Mouse (Mus musculus) hindbrain, embryonic 12.5 days (tissue): ENCODE data around the gene Phip. TPM values are rescaled to one million over a fixed set of nuclear protein-coding genes. Genes with fewer than 3 reads are reported as not detected.
A peak's percentile ranks its signal among the peaks of the same experiment; 100 is the strongest.

Experiments used
- ATAC-seq: fragments of 200-750 bp; cut with Nextera tagmentation; 2 replicates; pipeline ENCODE4 v1.8.0; 2017; ENCODE audit warnings: moderate TSS enrichment; ENCODE audit not compliant: low FRiP score
- H3K27ac ChIP-seq: fragments of 300-500 bp; sonication (generic); 2 replicates; pipeline ENCODE4 v1.5.1; 2016; ENCODE audit warnings: mild to moderate bottlenecking
- H3K27me3 ChIP-seq: fragments of 300-500 bp; sonication (generic); 2 replicates; pipeline ENCODE4 v1.6.1; 2016; ENCODE audit warnings: mild to moderate bottlenecking
- H3K36me3 ChIP-seq: fragments of 300-500 bp; sonication (generic); 2 replicates; pipeline ENCODE4 v1.6.1; 2016; ENCODE audit warnings: mild to moderate bottlenecking
- H3K4me1 ChIP-seq: fragments of 300-500 bp; sonication (generic); 2 replicates; pipeline ENCODE4 v1.6.1; 2016
- H3K4me2 ChIP-seq: fragments of 300-500 bp; sonication (generic); replicated peaks from 2 replicates; pipeline ENCODE4 v1.6.1; 2016; ENCODE audit warnings: mild to moderate bottlenecking
- H3K4me3 ChIP-seq: fragments of 300-500 bp; sonication (generic); 2 replicates; pipeline ENCODE4 v1.5.1; 2016; ENCODE audit warnings: mild to moderate bottlenecking
- H3K9ac ChIP-seq: fragments of 300-500 bp; sonication (generic); 2 replicates; pipeline ENCODE4 v1.6.1; 2016; ENCODE audit warnings: mild to moderate bottlenecking, moderate library complexity
- H3K9me3 ChIP-seq: fragments of 300-500 bp; sonication (generic); replicated peaks from 2 replicates; pipeline ENCODE4 v1.6.1; 2016; ENCODE audit warnings: mild to moderate bottlenecking
- WGBS: fragments of 180-500 bp; shearing (Covaris S2); methylation state at CpG from one replicate; pipeline ENCODE4 v1.1.7; 2016; 5-methylcytosine and 5-hydroxymethylcytosine counted together
- polyA plus RNA-seq: library from polyadenylated mRNA; unstranded; fragments of >200 nt; fragmentation: Nextera tagmentation; extraction: Ambion mirVana; gene quantifications from 2 replicates; pipeline ENCODE4 v1.2.1, GENCODE M21; 2016

Gene Phip
- polyA plus RNA-seq, 1 experiment from 2014 or later, result 132 TPM

DNA sequence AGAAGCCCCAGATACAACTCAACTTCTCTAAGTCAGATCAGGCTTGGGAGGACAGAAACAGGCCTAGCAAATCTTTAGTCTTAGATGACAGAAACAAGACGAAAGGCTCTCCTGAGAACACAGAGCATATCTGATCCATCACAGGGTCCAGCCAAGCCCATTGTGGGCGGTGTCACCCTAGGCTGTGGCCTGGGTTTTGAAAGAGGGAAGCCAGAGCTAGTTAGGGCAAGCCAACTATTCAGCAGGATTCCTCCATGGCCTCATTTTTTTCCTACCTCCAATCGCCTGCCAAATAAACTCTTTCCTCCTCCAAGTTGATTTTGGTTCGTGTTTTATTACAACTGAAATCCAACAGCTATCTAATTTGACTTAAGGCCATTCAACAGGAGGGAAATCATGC, 114.0 kb downstream of the Phip start:
- ATAC-seq, result no peak
- no peaks in the 10 kb centered on the region for H3K4me1 ChIP-seq

DNA sequence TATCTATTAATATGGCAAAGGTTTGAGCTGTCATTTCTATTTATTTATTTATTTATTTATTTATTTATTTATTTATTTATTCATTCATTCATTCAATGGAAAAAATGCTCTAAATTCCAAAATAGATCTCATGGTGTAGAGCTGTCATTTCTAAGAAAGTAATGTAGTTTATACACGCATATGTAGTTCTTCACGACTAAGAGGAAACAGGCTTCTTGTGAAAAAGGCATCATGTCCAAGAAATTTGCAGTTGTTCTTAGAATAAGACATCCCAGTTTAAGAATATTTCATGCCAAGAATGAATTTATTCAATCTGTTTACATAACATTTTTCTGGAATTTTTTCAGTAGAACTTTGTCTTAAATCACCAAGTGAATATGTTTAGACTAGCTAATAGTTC, 114.5 kb downstream of the Phip start:
- 94% methylated on average over 2 of the region's 2 CpGs for WGBS
- no peaks in the 10 kb centered on the region for H3K4me1 ChIP-seq
- H3K9ac ChIP-seq, result no peak overlapping the region
- H3K36me3 ChIP-seq, result no peaks in the 10 kb centered on the region
- H3K4me2 ChIP-seq, result no peak overlapping the region
- H3K4me3 ChIP-seq, result no peak overlapping the region
- H3K27ac ChIP-seq, result no peak overlapping the region
- ATAC-seq, result no peak
- no peaks in the 10 kb centered on the region for H3K9me3 ChIP-seq
- H3K27me3 ChIP-seq, result no peaks in the 10 kb centered on the region

More for the DNA sequence above, 114.0 kb downstream of the Phip start:
- Histone ChIP-seq H3K36me3 (no peaks in the 10 kb centered on the region), H3K27ac (no peak overlapping the region), H3K27me3 (no peaks in the 10 kb centered on the region), H3K4me3 (no peak overlapping the region), H3K9me3 (no peaks in the 10 kb centered on the region), H3K9ac (no peak overlapping the region), H3K4me2 (no peak overlapping the region)
- 90% methylated on average over 4 of the region's 4 CpGs for WGBS

GRCm38 (mm10) chr9:82856241-82856640, 119.1 kb downstream of the Phip start:
- WGBS, result 86% methylated on average over 4 of the region's 4 CpGs
- Histone ChIP-seq H3K9ac (no peak overlapping the region), H3K4me1 (peaks cover 3% of the 10 kb centered on the region; the same call in 1 of the 2 replicates), H3K27ac (no peak overlapping the region), H3K27me3 (no peaks in the 10 kb centered on the region), H3K4me3 (no peak overlapping the region), H3K9me3 (no peaks in the 10 kb centered on the region), H3K4me2 (no peak overlapping the region), H3K36me3 (no peaks in the 10 kb centered on the region)
- no peak for ATAC-seq

DNA sequence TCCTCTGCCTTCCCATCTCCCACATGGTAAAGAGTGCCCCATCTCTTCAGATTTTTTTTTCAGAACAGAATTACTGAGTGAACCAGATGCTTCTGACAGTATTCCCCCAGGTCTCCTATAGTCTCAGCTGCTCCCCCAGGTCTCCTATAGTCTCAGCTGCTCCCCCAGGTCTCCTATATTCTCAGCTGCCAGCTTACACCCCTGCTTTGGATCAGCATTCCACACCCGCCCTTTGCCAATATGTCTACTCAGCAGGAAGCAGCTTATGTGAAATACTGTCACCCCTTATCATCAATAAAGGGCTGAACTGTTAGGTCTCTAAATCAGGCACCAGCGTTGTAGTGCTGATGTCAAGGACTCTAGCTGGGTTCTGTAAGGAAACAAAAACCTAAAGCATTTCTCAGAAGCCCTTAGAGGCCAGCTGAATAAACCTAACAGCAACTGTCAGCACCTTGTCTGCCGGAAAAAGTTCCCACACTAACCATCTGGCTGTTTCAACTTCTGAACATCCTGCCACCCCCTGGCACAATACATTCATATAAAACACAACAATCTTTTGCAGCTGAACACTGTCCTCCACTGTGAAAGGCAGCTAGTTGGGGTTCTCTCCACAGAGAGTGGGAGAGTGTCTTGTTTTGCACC, 120.2 kb downstream of the Phip start:
- H3K4me2 ChIP-seq, result no peak overlapping the region
- peaks cover 3% of the 10 kb centered on the region; the same call in 1 of the 2 replicates for H3K4me1 ChIP-seq
- H3K9ac ChIP-seq, result no peak overlapping the region
- ATAC-seq, result no peak
- H3K36me3 ChIP-seq, result no peaks in the 10 kb centered on the region
- no peaks in the 10 kb centered on the region for H3K27me3 ChIP-seq
- WGBS, result 40% methylated on average over 3 of the region's 3 CpGs
- no peak overlapping the region for H3K27ac ChIP-seq
- H3K9me3 ChIP-seq, result no peaks in the 10 kb centered on the region
- no peak overlapping the region for H3K4me3 ChIP-seq

DNA sequence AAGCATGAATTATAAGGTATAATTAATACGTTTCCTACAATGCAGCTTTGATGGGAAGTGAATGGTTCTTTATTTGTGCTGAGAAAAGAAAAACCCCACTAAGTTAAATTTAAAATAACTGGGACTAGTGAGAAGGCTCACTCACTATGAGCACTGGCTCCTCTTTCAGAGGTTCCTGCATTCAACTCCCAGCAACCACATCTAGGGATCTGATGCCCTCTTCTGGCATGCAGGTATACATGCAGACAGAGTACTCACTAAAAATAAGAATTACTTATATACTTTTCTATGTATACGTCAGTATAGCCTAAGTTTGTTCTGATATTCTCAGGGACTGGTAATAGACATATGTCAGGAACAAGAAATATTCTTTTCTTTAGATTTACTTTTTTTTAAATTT, 121.3 kb downstream of the Phip start:
- H3K36me3 ChIP-seq, result no peaks in the 10 kb centered on the region
- no peak for ATAC-seq
- H3K4me1 ChIP-seq, result peaks cover 3% of the 10 kb centered on the region; the same call in 1 of the 2 replicates
- H3K4me2 ChIP-seq, result no peak overlapping the region
- no peaks in the 10 kb centered on the region for H3K27me3 ChIP-seq
- H3K27ac ChIP-seq, result no peak overlapping the region
- 60% methylated on average over 2 of the region's 2 CpGs for WGBS
- H3K9me3 ChIP-seq, result no peaks in the 10 kb centered on the region
- H3K4me3 ChIP-seq, result no peak overlapping the region
- no peak overlapping the region for H3K9ac ChIP-seq

GRCm38 (mm10) chr9:82842671-82843070, 132.6 kb downstream of the Phip start:
- H3K27ac ChIP-seq, result no peak overlapping the region
- H3K36me3 ChIP-seq, result peaks cover 14% of the 10 kb centered on the region
- no peak overlapping the region for H3K4me3 ChIP-seq
- H3K9ac ChIP-seq, result no peak overlapping the region
- H3K4me2 ChIP-seq, result no peak overlapping the region
- 91% methylated on average over 4 of the region's 4 CpGs for WGBS
- no peak for ATAC-seq
- H3K27me3 ChIP-seq, result no peaks in the 10 kb centered on the region
- H3K9me3 ChIP-seq, result no peaks in the 10 kb centered on the region
- H3K4me1 ChIP-seq, result no peaks in the 10 kb centered on the region

GRCm38 (mm10) chr9:82835921-82836320, 139.4 kb downstream of the Phip start:
- H3K36me3 ChIP-seq, result 0 out of 2 replicates have a peak, but pooled peaks cover 5% of the 10 kb centered on the region
- no peaks in the 10 kb centered on the region for H3K27me3 ChIP-seq
- H3K9ac ChIP-seq, result no peak overlapping the region
- H3K9me3 ChIP-seq, result no peaks in the 10 kb centered on the region
- H3K4me3 ChIP-seq, result no peak overlapping the region
- ATAC-seq, result no peak
- 0 out of 2 replicates have a peak, but pooled peaks cover 10% of the 10 kb centered on the region for H3K4me1 ChIP-seq
- 76% methylated on average over 6 of the region's 6 CpGs for WGBS
- H3K4me2 ChIP-seq, result no peak overlapping the region
- H3K27ac ChIP-seq, result no peak overlapping the region

DNA sequence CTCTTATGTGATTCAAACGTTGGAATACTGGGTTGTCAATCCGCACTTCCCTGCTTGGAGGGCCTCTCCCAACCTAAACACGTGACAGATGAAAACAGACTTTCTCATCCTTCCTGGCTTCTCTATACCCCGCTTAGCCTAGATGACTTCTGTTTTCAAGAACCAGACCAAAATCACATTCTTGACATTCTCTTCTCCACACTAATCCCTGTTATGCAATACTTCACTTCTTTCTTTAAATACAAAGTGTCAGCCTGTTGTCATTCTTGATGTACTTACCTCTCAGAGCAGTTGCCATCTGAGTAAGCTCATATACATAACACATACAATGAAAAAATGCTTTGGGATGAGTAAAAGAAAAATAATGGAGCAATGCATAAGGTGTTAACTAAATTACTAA, 143.4 kb downstream of the Phip start:
- Histone ChIP-seq H3K4me2 (no peak overlapping the region), H3K4me1 (0 out of 2 replicates have a peak, but pooled peaks cover 15% of the 10 kb centered on the region), H3K36me3 (no peaks in the 10 kb centered on the region), H3K4me3 (no peak overlapping the region), H3K27ac (no peak overlapping the region), H3K27me3 (no peaks in the 10 kb centered on the region), H3K9ac (no peak overlapping the region), H3K9me3 (no peaks in the 10 kb centered on the region)
- WGBS, result 63% methylated on average over 4 of the region's 4 CpGs
- ATAC-seq, result no peak

DNA sequence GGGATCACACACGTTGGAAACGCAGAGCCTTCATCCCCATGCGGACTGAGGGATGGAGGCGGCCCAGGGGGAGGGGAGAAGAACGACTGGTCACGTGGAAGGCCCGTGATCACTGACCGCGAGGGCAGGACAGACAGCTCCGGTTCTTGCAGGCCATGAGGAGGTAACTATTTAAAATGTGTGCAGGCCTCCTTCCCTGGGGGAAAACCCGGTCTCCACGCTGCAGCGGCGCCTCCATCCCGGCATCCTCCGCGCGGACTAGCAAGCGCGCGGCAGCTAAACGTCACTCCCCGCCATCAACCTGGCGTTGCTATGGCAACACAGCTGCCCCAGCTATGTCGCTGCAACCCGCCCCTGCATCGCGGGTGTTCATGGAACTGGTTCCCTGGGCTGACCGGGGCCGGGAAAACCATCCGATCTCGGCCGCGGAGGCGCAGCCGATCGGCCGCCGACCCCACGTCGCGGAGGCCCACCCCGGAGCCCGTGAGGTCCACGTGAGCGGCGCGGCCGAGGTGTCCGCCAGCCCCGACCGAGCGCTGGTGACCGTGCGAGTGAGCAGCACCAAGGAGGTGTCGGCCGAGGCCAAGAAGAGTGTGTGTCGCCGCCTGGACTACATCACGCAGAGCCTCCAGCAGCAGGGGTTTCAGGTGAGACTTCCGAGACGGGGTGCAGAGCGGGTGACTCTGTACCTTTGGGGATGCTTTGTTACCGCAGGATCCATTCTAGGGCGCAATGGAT, 145.5 kb downstream of the Phip start:
- Histone ChIP-seq H3K4me3 (peak overlapping the region; percentile 81), H3K9me3 (no peaks in the 10 kb centered on the region), H3K27me3 (no peaks in the 10 kb centered on the region), H3K9ac (peak overlapping the region; percentile 92), H3K27ac (peak overlapping the region; percentile 93), H3K36me3 (no peaks in the 10 kb centered on the region), H3K4me1 (0 out of 2 replicates have a peak, but pooled peaks cover 15% of the 10 kb centered on the region), H3K4me2 (peak overlapping the region; percentile 61)
- ATAC-seq, result peak; percentile 96
- 1% methylated on average over 64 of the region's 65 CpGs for WGBS

DNA sequence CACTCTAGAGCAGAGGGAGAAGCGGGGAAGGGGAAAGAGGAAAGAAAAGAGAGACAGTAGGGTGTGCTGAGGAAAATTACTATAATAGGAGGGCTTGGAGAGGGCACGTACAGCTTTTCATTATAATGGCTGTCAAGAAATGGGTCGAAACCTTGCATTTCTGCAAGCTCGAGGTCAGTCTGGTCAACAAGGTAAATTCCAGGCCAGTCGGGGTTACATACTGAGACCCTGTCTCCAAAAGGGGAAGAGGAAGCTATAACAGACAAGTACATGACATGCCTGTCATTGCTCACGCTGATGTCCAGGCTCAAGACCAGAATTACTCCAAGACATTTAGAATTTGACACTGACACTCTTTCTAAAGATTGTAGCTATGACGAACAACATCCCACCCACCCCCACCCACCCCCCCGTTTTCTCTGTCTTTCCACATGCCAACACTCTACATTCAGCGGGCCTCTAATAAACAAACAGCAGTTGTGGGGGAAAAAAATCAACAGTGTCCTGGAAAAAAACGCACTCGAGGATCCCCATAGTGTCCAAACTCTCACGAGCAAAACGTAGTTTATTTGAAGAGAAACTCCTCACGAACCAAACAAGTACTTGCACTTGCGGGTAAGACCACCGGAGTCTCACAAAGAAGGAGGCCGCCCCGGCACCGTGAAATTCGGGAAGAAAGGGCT, 146.2 kb downstream of the Phip start, which contains the start of gene Irak1bp1:
Irak1bp1 (plus strand) TSS at position 534 of the 683 bp plus-strand sequence.
- Histone ChIP-seq H3K27ac (peak within 1 kb of the TSS; percentile 93), H3K36me3 (no peaks in the 10 kb centered on the region), H3K4me3 (peak within 1 kb of the TSS; percentile 81), H3K4me1 (0 out of 2 replicates have a peak, but pooled peaks cover 15% of the 10 kb centered on the region), H3K9me3 (no peaks in the 10 kb centered on the region), H3K27me3 (no peaks in the 10 kb centered on the region), H3K9ac (peak within 1 kb of the TSS; percentile 92), H3K4me2 (peak within 1 kb of the TSS; percentile 61)
- peak; percentile 69 for ATAC-seq
- 10% methylated on average over 20 of the region's 20 CpGs for WGBS

GRCm38 (mm10) chr9:82826426-82826825, 148.9 kb downstream of the Phip start:
- Histone ChIP-seq H3K9me3 (no peaks in the 10 kb centered on the region), H3K4me3 (no peak overlapping the region), H3K4me1 (0 out of 2 replicates have a peak, but pooled peaks cover 8% of the 10 kb centered on the region), H3K9ac (no peak overlapping the region), H3K27me3 (no peaks in the 10 kb centered on the region), H3K27ac (no peak overlapping the region), H3K36me3 (no peaks in the 10 kb centered on the region), H3K4me2 (no peak overlapping the region)
- 93% methylated on average over 6 of the region's 6 CpGs for WGBS
- ATAC-seq, result no peak
